Mouse (Mus musculus) intestine, postnatal 0 days (tissue): ENCODE data around the gene Atf6. TPM values are rescaled to one million over a fixed set of nuclear protein-coding genes. Genes with fewer than 3 reads are reported as not detected.

ENCODE experiments used
- ATAC-seq: fragments of 200-750 bp; cut with Nextera tagmentation; 2 replicates; pipeline ENCODE4 v1.8.0; 2017; ENCODE audit warnings: mild to moderate bottlenecking, moderate TSS enrichment, moderate library complexity
- H3K27ac ChIP-seq: fragments of 300-500 bp; sonication (generic); 2 replicates; pipeline ENCODE4 v1.5.1; 2014; ENCODE audit warnings: mild to moderate bottlenecking, low read depth, low read length, moderate library complexity
- H3K27me3 ChIP-seq: fragments of 300-500 bp; sonication (generic); replicated peaks from 2 replicates; pipeline ENCODE4 v1.6.1; 2014; ENCODE audit warnings: low read length, mixed read lengths; ENCODE audit not compliant: control insufficient read depth, insufficient read depth
- H3K36me3 ChIP-seq: fragments of 300-500 bp; sonication (generic); 2 replicates; pipeline ENCODE4 v1.6.1; 2014; ENCODE audit warnings: mild to moderate bottlenecking, moderate library complexity; ENCODE audit not compliant: control insufficient read depth, insufficient read depth
- H3K4me1 ChIP-seq: fragments of 300-500 bp; sonication (generic); replicated peaks from 2 replicates; pipeline ENCODE4 v1.6.1; 2014; ENCODE audit warnings: antibody characterized with exemption, low read length, mixed read lengths; ENCODE audit not compliant: control insufficient read depth, insufficient read depth
- H3K4me2 ChIP-seq: fragments of 300-500 bp; sonication (generic); replicated peaks from 2 replicates; pipeline ENCODE4 v1.6.1; 2014; ENCODE audit warnings: low read depth, mild to moderate bottlenecking, moderate library complexity
- H3K4me3 ChIP-seq: fragments of 300-500 bp; sonication (generic); 2 replicates; pipeline ENCODE4 v1.5.1; 2014; ENCODE audit warnings: low read depth, low read length
- H3K9ac ChIP-seq: fragments of 300-500 bp; sonication (generic); 2 replicates; pipeline ENCODE4 v1.6.1; 2014; ENCODE audit warnings: mild to moderate bottlenecking, low read depth, low read length
- H3K9me3 ChIP-seq: fragments of 300-500 bp; sonication (generic); 2 replicates; pipeline ENCODE4 v1.6.1; 2016; ENCODE audit warnings: mixed run types; ENCODE audit not compliant: control insufficient read depth
- CTCF ChIP-seq: sonication (generic); IDR thresholded peaks from 2 replicates; pipeline ENCODE4 v1.5.1; 2016; ENCODE audit warnings: low read depth, mild to moderate bottlenecking, control low read depth, antibody characterized with exemption, moderate library complexity
- WGBS: fragments of 180-500 bp; shearing (Covaris S2); extraction: QIAGEN DNeasy Blood & Tissue Kit; methylation state at CpG from one replicate; pipeline ENCODE4 v1.1.7; 2014; 5-methylcytosine and 5-hydroxymethylcytosine counted together
- polyA plus RNA-seq: library from polyadenylated mRNA; unstranded; fragments of >200 nt; fragmentation: Nextera tagmentation; extraction: Ambion mirVana; gene quantifications from 2 replicates; pipeline ENCODE4 v1.2.1, GENCODE M21; 2015

The Atf6 gene
- polyA plus RNA-seq, 1 experiment from 2014 or later, result 5.4 TPM

DNA sequence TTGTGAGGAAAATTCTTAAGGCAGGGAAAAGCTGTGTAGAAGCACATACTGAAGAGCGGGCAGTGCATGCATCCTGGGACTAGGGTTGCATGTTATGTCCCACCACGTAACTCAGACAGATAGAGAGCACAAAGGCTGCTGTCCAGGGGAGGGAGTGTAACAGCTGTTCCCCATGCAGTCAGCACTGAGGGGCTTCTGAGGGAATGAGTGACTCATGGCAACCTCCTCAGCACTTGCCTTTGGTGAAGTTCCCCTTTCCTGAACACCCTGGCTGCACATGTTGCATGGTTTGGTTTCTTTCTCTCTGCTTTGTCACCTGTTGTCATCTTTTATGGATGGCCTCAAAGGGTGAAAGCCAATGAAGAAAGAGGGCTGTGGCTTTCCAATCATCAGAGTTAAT is 165.3 kb downstream of the Atf6 start:
- no peak for ATAC-seq
- H3K4me2 ChIP-seq, result no peak overlapping the region
- H3K4me3 ChIP-seq, result no peak overlapping the region
- no peaks in the 10 kb centered on the region for H3K27me3 ChIP-seq
- TF ChIP-seq CTCF, result no peak
- no peaks in the 10 kb centered on the region for H3K9me3 ChIP-seq
- 74% methylated on average over 2 of the region's 2 CpGs for WGBS
- no peak overlapping the region for H3K27ac ChIP-seq
- H3K36me3 ChIP-seq, result no peaks in the 10 kb centered on the region
- no peaks in the 10 kb centered on the region for H3K4me1 ChIP-seq
- no peak overlapping the region for H3K9ac ChIP-seq

DNA sequence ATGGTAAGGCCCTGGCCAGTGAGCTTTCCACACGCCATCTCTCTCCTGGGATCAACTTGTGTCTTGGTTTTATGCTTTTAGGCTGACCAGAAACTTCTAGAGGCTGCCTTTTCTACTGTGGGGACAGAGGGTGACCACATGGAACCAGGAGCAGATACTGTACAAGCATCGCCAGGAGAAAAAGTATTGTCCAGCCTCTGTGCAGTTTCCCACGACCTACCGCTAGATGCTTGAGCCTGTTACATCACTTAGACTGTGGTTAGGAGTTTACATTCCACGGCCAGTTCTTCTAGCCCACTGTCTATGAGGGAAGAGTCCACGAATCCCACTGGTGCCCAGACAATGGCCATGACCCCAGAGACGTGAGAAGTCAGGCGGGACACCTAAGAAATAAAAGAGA is 166.0 kb downstream of the Atf6 start:
- H3K9ac ChIP-seq, result no peak overlapping the region
- no peak overlapping the region for H3K4me2 ChIP-seq
- H3K36me3 ChIP-seq, result no peaks in the 10 kb centered on the region
- no peaks in the 10 kb centered on the region for H3K4me1 ChIP-seq
- H3K27ac ChIP-seq, result no peak overlapping the region
- H3K4me3 ChIP-seq, result no peak overlapping the region
- 77% methylated on average over 8 of the region's 8 CpGs for WGBS
- no peak for ATAC-seq
- no peak for TF ChIP-seq CTCF
- no peaks in the 10 kb centered on the region for H3K27me3 ChIP-seq
- H3K9me3 ChIP-seq, result no peaks in the 10 kb centered on the region

DNA sequence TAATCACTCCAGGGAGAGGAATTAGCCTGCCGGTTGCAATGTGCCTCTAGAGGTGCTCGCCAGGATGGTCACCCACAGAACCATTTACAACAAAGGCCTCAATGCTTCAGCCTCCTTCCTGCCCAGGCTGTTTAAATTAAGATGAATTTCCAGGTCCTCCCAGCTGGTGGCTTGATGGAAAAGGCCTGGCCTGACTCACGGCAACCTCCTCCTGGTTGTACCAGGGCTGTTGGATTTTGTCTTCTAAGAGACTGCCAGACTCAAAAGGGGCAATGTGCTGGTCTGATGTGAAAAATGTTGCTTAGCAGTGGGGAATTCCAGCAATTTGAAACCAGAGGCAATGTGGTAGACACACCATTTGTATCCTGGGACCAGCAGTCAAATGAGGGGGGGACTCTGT is 166.4 kb downstream of the Atf6 start:
- TF ChIP-seq CTCF, result no peak
- Histone ChIP-seq H3K36me3 (no peaks in the 10 kb centered on the region), H3K4me3 (no peak overlapping the region), H3K4me1 (no peaks in the 10 kb centered on the region), H3K9ac (no peak overlapping the region), H3K4me2 (no peak overlapping the region), H3K9me3 (no peaks in the 10 kb centered on the region), H3K27me3 (no peaks in the 10 kb centered on the region), H3K27ac (no peak overlapping the region)
- no peak for ATAC-seq
- 70% methylated on average over 3 of the region's 3 CpGs for WGBS

DNA sequence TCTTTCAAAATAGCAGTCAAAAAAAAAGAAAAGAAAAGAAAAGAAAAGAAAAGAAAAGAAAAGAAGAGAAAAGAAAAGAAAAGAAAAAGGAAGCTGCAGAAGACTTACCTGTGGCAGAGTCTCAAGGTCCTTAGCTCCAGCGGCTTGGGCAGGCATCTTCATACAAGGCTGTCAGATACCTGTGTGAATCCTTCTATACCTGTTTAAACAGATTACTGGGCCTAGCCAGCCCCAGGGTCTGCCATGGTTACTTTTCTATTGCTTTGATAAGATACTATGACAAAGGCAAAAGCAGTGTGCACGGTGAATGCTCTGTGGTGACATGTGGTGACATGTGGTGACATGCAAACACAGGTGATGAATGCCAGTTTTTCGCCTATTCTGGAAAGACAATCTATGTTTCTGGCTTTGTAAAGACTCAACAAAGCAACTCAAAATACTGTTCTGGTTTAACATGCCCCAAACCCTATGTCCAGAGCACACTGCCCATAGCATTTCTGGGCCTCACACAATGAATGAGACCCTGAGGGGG is 167.0 kb downstream of the Atf6 start:
- Histone ChIP-seq H3K9me3 (no peaks in the 10 kb centered on the region), H3K27me3 (no peaks in the 10 kb centered on the region), H3K4me1 (no peaks in the 10 kb centered on the region), H3K27ac (no peak overlapping the region), H3K4me2 (no peak overlapping the region), H3K36me3 (no peaks in the 10 kb centered on the region), H3K4me3 (no peak overlapping the region), H3K9ac (no peak overlapping the region)
- ATAC-seq, result no peak
- WGBS, result 89% methylated on average over 3 of the region's 3 CpGs
- TF ChIP-seq CTCF, result no peak

DNA sequence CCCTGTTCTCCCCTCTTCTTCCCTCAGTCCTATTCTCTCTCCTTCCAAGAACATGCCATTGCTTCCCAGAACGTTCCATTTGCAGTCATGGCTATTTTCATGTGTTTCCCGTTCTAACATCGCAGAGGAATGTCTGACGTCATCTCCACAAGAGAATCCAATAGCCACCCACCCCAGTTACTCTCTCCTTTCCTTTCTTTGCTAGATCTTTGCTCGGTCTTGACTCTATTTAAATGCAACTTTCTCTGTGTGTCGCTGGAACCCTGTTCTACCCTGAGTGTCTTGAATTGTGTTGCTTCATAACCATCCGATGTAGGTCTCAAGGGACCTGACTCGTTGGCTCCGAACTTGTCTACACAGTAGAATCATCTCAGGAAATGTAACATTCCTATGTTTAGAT is 168.0 kb downstream of the Atf6 start:
- WGBS, result 66% methylated on average over 9 of the region's 9 CpGs
- H3K4me2 ChIP-seq, result no peak overlapping the region

DNA sequence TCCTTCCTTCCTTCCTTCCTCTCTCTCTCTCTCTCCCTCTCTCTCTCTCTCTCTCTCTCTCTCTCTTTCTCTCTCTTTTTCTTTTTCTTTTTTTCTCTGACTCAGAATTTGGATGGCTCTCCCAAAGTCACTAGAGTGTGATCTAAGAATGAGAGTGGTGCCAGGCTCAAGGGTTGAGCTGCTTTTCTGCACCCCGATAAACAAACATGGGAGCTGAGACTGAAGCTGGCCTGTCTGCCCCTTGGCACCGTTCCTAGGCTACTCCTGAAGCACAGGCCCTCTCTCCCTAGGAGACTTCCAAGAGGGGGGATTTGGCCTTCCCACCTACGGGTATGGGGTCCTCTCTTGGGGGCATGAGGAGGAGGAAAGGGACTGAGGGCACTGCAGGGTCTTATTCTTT is 168.8 kb downstream of the Atf6 start:
- no peaks in the 10 kb centered on the region for H3K4me1 ChIP-seq
- no peaks in the 10 kb centered on the region for H3K9me3 ChIP-seq
- no peak for ATAC-seq
- no peaks in the 10 kb centered on the region for H3K27me3 ChIP-seq
- WGBS, result 76% methylated on average over 3 of the region's 3 CpGs
- no peaks in the 10 kb centered on the region for H3K36me3 ChIP-seq
- no peak overlapping the region for H3K27ac ChIP-seq
- TF ChIP-seq CTCF, result no peak
- H3K9ac ChIP-seq, result no peak overlapping the region
- no peak overlapping the region for H3K4me3 ChIP-seq
- H3K4me2 ChIP-seq, result no peak overlapping the region

More for the DNA sequence above, 168.0 kb downstream of the Atf6 start:
- Histone ChIP-seq H3K27me3 (no peaks in the 10 kb centered on the region), H3K4me3 (no peak overlapping the region), H3K9me3 (no peaks in the 10 kb centered on the region), H3K9ac (no peak overlapping the region), H3K4me1 (no peaks in the 10 kb centered on the region), H3K36me3 (no peaks in the 10 kb centered on the region), H3K27ac (no peak overlapping the region)
- TF ChIP-seq CTCF, result no peak
- no peak for ATAC-seq
